Mouse (Mus musculus) layer of hippocampus, postnatal 10 days (tissue): ENCODE measurements around the gene Parp4. TPM values are rescaled to one million over a fixed set of nuclear protein-coding genes. Genes with fewer than 3 reads are reported as not detected.

Experiments
- total RNA-seq, 2 experiments: library from RNA; stranded (reverse); gene quantifications; 2 replicates each; pipeline ENCODE4 v1.2.3; 2021

The Parp4 gene
- total RNA-seq, 2 experiments from 2014 or later, result 2.6 to 3.3 TPM

Other genes with a start within 250 kb of the Parp4 start
- under 1 TPM; 0.09 to 0.11 TPM for gene Atp12a, start 210.6 kb upstream of the Parp4 start, total RNA-seq
- 1 to 10 TPM in 1 of 2 experiments, under 1 TPM in 1; 0.85 to 1.0 TPM for gene Rnf17, start 173.0 kb upstream of the Parp4 start, total RNA-seq
- 1 to 10 TPM; 5.0 to 5.1 TPM for gene Cenpj, start 194 bp upstream of the Parp4 start, total RNA-seq
- gene Mphosph8, start 92.6 kb downstream of the Parp4 start, total RNA-seq, result 10 to 100 TPM; 44.8 to 45.0 TPM
- gene Pspc1, start 202.7 kb downstream of the Parp4 start, total RNA-seq, result 10 to 100 TPM; 69.8 to 70.5 TPM
- 10 to 100 TPM; 28.5 to 32.1 TPM for gene Zmym5, start 236.1 kb downstream of the Parp4 start, total RNA-seq